Mouse (Mus musculus) forebrain, embryonic 14.5 days (tissue): ENCODE measurements around the gene Hypk. TPM values are rescaled to one million over a fixed set of nuclear protein-coding genes. Genes with fewer than 3 reads are reported as not detected.
A peak's percentile ranks its signal among the peaks of the same experiment; 100 is the strongest.
"Not testable (repeated sequence)": the region's sequence is repeated elsewhere in the genome, so short reads cannot be mapped to it uniquely, and the experiment has no call there.

Experiments
- ATAC-seq: fragments of 200-750 bp; cut with Nextera tagmentation; 2 replicates; pipeline ENCODE4 v1.8.0; 2017; ENCODE audit warnings: mild to moderate bottlenecking, moderate library complexity
- DNase-seq: peaks from one replicate; pipeline ENCODE4 v3.0.0-alpha.2; 2015; ENCODE audit warnings: low spot score
- H3K27ac ChIP-seq: fragments of 300-500 bp; sonication (generic); 2 replicates; pipeline ENCODE4 v1.5.1; 2014; ENCODE audit warnings: low read depth, mild to moderate bottlenecking, control low read depth, low read length, moderate library complexity
- H3K27me3 ChIP-seq: fragments of 300-500 bp; sonication (generic); replicated peaks from 2 replicates; pipeline ENCODE4 v1.6.1; 2014; ENCODE audit warnings: low read length, control low read depth, mixed read lengths; ENCODE audit not compliant: control insufficient read depth, insufficient read depth
- H3K36me3 ChIP-seq: fragments of 300-500 bp; sonication (generic); 2 replicates; pipeline ENCODE4 v1.6.1; 2014; ENCODE audit warnings: low read length, control low read depth; ENCODE audit not compliant: control insufficient read depth, insufficient read depth
- H3K4me1 ChIP-seq: fragments of 300-500 bp; sonication (generic); 2 replicates; pipeline ENCODE4 v1.6.1; 2014; ENCODE audit warnings: antibody characterized with exemption, low read length, control low read depth; ENCODE audit not compliant: control insufficient read depth, insufficient read depth
- H3K4me2 ChIP-seq: fragments of 300-500 bp; sonication (generic); 2 replicates; pipeline ENCODE4 v1.6.1; 2014; ENCODE audit warnings: mild to moderate bottlenecking, control low read depth, low read length
- H3K4me3 ChIP-seq: fragments of 300-500 bp; sonication (generic); 2 replicates; pipeline ENCODE4 v1.5.1; 2014; ENCODE audit warnings: low read depth, low read length, control low read depth
- H3K9ac ChIP-seq: fragments of 300-500 bp; sonication (generic); 2 replicates; pipeline ENCODE4 v1.6.1; 2014; ENCODE audit warnings: mild to moderate bottlenecking, low read length, control low read depth, moderate library complexity
- H3K9me3 ChIP-seq: fragments of 300-500 bp; sonication (generic); replicated peaks from 2 replicates; pipeline ENCODE4 v1.6.1; 2016; ENCODE audit warnings: low read length, control low read depth, mixed read lengths; ENCODE audit not compliant: control insufficient read depth
- WGBS: fragments of 180-500 bp; shearing (Covaris S2); extraction: QIAGEN DNeasy Blood & Tissue Kit; methylation state at CpG from one replicate; pipeline ENCODE4 v1.1.7; 2014; 5-methylcytosine and 5-hydroxymethylcytosine counted together
- polyA plus RNA-seq: library from polyadenylated mRNA; unstranded; fragments of >200 nt; fragmentation: Nextera tagmentation; extraction: Ambion mirVana; gene quantifications from 2 replicates; pipeline ENCODE4 v1.2.1, GENCODE M21; 2014

Hypk gene
- polyA plus RNA-seq, 1 experiment from 2014 or later = 95.1 TPM

DNA sequence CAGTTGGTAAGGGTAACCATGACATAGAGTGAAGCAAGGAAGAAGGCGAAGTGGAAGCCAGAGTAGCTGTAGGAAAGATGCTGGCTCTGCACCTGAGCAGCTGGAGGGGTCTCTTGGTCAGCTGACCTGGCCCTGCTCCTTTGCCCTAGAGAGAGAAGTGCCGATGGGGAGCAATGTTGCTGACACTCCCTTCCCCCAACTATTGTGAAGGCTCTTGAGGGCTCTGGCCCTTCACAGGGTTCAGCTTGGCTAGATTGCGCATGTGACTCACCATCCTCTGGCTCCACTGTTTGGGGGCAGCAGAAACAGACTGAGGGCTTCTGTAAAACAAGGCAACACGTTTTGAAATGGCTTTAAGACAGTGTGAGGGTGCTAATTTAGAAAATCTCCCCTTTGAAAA, 729 bp upstream of the Hypk start:
- WGBS = 77% methylated on average over 4 of the region's 4 CpGs
- H3K9me3 ChIP-seq = no peaks in the 10 kb centered on the region
- peaks cover 24% of the 10 kb centered on the region for H3K36me3 ChIP-seq
- no peak overlapping the region for H3K4me3 ChIP-seq
- no peak overlapping the region for H3K9ac ChIP-seq
- DNase-seq (no peak), ATAC-seq (no peak)
- no peak overlapping the region for H3K27ac ChIP-seq
- H3K27me3 ChIP-seq = no peaks in the 10 kb centered on the region
- peaks cover 10% of the 10 kb centered on the region for H3K4me1 ChIP-seq
- H3K4me2 ChIP-seq = no peak overlapping the region

DNA sequence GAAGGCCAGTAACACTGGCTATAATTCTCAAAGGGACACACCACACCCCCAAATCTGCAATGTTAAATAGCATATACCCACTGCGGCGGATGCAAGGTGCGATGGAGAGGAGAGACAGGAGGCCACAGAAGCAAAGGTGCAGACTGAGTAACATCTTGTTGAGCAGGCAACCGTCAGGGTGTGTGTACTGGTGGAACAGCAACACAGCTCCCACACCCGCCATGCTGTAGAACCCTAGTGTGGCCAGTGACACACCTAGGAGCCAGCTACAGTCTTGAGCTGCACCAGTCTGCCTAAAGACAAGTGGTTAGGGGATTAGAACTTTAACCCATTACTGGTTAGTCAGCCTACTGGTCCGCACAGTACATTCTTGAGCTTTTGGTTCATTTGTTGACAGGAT, 827 bp downstream of the Hypk start:
- Histone ChIP-seq H3K9ac (no peak overlapping the region), H3K36me3 (peaks cover 31% of the 10 kb centered on the region), H3K27ac (no peak overlapping the region), H3K9me3 (no peaks in the 10 kb centered on the region), H3K4me2 (no peak overlapping the region), H3K4me1 (peaks cover 13% of the 10 kb centered on the region), H3K27me3 (no peaks in the 10 kb centered on the region), H3K4me3 (no peak overlapping the region)
- WGBS = 89% methylated on average over 6 of the region's 6 CpGs
- no peak for ATAC-seq
- no peak for DNase-seq

DNA sequence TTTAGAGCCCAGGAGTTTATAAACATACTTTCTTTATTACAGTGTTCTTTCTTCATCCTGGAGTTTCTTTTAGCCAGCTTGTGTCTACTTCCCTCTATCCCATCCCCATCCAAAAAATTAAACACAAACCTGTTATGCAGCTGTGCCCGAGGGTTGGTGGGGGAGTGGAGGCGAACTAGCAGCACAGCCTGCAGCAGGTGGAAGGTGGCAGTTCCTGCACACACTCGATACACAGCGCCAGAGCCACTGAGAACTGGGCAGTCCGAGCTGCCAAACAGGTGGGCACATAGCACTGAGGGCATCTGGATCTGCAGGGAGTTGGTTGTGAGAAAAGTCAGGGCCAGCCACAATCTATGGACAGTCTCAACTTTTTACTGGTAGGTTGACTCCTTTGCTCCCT, 2.4 kb downstream of the Hypk start:
- 77% methylated on average over 5 of the region's 5 CpGs for WGBS
- H3K4me2 ChIP-seq = no peak overlapping the region
- H3K27me3 ChIP-seq = no peaks in the 10 kb centered on the region
- H3K4me1 ChIP-seq = peaks cover 9% of the 10 kb centered on the region
- H3K27ac ChIP-seq = no peak overlapping the region
- H3K36me3 ChIP-seq = peaks cover 44% of the 10 kb centered on the region
- no peak overlapping the region for H3K9ac ChIP-seq
- no peak overlapping the region for H3K4me3 ChIP-seq
- ATAC-seq (no peak), DNase-seq (no peak)
- no peaks in the 10 kb centered on the region for H3K9me3 ChIP-seq

DNA sequence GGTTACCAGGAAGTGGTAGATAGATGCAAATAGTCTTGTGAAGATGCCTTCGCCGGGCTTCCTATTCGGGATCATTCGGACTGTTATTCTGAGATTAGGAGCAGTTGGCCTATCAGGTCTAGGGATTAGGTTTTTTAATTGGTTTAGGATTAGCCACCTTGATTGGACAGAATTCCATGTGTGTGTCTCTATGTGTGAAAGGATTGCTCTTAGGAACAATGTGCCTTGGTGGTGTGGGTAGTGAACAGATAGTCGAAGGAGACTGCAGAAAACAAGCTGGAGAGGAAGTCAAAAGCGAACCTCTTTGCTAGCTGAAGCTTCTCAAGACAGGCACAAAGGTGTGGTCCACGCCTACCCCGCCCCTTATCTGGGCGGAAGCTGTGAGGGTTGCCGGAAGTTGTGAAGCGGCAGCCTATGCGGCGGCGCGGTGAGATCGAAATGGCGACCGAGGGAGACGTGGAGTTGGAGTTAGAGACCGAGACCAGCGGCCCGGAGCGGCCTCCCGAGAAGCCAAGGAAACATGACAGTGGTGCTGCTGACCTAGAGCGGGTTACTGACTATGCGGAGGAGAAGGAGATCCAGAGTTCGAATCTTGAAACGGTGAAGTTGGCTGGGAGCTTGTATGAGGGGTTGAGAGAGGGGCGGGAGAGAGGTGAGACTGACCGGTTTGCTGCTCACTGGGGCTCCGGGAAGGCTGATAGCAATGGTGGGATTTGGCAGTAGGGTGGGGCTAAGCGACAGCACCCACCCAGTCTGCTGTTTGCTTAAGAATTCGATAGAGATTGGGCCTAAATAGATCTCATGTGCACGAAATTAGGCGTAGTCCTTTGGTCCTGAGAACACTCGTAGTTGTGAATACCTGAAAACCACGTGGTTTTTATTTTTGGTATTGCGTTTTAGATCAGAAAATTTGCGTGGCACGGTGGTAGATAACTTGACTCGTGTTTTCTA, 3.9 kb downstream of the Hypk start, which contains the start of gene Serinc4:
TSS of gene Serinc4 (minus strand) at position 90 of the 951 bp plus-strand sequence.
- peaks cover 9% of the 10 kb centered on the region for H3K4me1 ChIP-seq
- WGBS = 3% methylated on average over 41 of the region's 41 CpGs
- peak; percentile 94 for ATAC-seq
- H3K4me3 ChIP-seq = peak within 1 kb of the TSS; percentile 70
- peak within 1 kb of the TSS; percentile 82 for H3K4me2 ChIP-seq
- H3K27me3 ChIP-seq = no peaks in the 10 kb centered on the region
- peak within 1 kb of the TSS; percentile 83 for H3K9ac ChIP-seq
- peak within 1 kb of the TSS; percentile 55 for H3K27ac ChIP-seq
- peaks cover 45% of the 10 kb centered on the region for H3K36me3 ChIP-seq
- no peaks in the 10 kb centered on the region for H3K9me3 ChIP-seq
- DNase-seq = peak; percentile 91

DNA sequence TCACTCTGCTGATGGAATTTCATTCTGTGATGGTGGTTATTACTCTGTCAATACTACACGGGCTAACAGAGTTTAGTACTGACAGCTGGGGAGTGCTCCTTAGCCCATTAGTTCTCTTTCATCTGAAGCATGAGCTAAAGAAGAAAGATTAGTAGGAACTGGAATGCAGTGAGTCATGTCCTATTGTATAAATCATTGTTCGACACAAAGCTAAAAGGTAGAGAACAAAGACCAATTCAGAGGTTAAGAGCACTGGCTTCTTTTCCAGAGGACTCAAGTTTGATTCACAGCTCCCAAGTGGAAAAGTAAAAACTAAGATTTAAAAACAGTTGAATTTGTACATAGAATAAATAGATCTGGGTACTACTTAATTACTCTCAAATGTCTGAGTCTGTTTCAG, 7.0 kb downstream of the Hypk start:
- 63% methylated on average over 2 of the region's 2 CpGs for WGBS
- no peak for DNase-seq

DNA sequence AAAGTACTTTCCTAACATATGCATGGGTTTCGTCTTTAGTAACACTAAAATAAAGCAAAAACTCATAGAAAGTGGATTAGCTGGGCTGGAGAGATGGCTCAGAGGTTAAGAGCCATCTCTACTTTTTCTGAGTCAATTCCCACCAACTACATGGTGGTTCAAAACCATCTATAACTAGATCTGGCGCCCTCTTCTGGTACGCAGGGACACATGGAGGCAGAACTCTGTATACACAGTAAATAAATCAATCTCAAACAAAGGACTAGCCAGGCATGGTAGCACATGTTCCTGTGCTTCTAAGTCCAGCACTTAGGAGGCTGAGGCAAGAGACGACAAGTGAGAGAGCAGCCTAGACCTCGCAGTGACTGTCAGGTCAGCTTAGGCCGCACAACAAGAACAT, 15.9 kb downstream of the Hypk start:
- DNase-seq = not testable (repeated sequence)

More for the DNA sequence above, 7.0 kb downstream of the Hypk start:
- H3K27me3 ChIP-seq = no peaks in the 10 kb centered on the region
- no peak overlapping the region for H3K9ac ChIP-seq
- no peak for ATAC-seq
- H3K27ac ChIP-seq = no peak overlapping the region
- no peaks in the 10 kb centered on the region for H3K9me3 ChIP-seq
- H3K4me3 ChIP-seq = no peak overlapping the region
- peaks cover 9% of the 10 kb centered on the region for H3K4me1 ChIP-seq
- H3K4me2 ChIP-seq = no peak overlapping the region
- H3K36me3 ChIP-seq = peaks cover 28% of the 10 kb centered on the region

DNA sequence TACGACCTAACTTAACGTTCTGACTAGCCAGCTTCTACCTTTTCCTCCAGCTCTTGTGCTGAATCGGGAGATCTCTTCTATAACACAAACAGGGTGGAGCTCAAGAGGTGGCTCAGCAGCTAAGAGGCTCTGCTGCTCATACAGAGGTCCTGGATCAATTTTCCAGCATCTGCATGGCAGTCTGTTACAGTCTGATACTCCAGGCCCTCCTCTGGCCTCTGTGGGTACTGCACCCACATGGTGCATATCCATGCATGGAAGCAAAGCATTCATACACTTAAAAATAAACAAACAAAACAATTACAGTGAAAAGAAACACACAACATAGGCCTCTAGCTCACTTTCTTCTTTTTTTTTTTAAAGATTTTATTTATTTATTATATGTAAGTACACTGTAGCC, 19.7 kb downstream of the Hypk start:
- not testable (repeated sequence) for H3K9me3 ChIP-seq, DNase-seq, H3K4me3 ChIP-seq, ATAC-seq, H3K4me2 ChIP-seq, H3K27ac ChIP-seq, H3K9ac ChIP-seq, H3K36me3 ChIP-seq, H3K27me3 ChIP-seq, H3K4me1 ChIP-seq
- 94% methylated on average over 3 of the region's 3 CpGs for WGBS

More for the DNA sequence above, 15.9 kb downstream of the Hypk start:
- not testable (repeated sequence) for H3K4me2 ChIP-seq, ATAC-seq, H3K36me3 ChIP-seq, H3K9me3 ChIP-seq, H3K27me3 ChIP-seq, H3K27ac ChIP-seq, H3K9ac ChIP-seq, H3K4me1 ChIP-seq, H3K4me3 ChIP-seq
- WGBS = no CpG with 5 or more reads among the region's 6 CpGs

DNA sequence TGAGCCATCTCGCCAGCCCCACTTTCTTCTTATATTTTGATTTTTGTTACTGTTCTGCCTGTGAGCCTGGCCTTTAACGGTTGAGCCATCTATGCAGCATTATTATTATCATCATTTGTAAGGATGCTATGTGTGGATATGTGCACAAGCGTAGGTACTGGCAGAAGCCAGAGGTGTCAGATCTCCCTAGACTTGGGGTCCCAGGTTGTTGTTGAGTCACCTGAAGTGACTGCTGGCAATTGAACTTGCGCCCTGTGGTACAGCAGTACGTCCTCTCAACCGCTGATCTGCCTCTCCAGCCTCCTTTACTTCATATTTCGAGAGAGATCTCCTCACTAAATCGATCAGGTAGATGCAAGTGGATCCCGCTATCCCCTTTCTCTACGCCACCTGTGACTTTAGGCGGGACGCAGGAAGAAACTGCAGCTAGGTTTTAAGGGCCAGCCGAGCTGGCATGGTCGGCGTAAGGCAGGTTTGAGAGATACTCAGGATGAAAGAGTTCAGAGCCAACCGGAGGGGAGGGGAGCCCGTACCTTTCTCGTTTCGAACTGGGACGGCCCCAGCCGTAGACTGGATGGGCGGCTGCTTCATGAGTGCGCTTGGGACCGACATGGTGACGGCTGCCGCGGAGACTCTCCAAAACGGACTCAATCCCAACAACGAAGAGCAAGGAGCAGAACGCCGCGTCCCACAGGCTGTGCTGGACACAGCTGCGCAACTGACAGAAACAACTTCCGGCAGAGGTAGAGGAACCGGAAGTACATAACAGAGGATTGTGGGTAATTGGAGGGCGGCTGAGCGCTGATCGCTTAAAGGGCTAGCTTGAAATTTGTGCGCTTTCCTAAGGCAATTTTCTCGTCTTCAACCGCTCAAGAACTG, 20.4 kb downstream of the Hypk start, which contains the start of gene Mfap1b:
TSS of gene Mfap1b (minus strand) at position 767 of the 879 bp plus-strand sequence.
- DNase-seq (peak; percentile 97), ATAC-seq (peak; percentile 99)
- not testable (repeated sequence) for H3K4me1 ChIP-seq

More for the DNA sequence above, 20.4 kb downstream of the Hypk start, which contains the start of gene Mfap1b:
- not testable (repeated sequence) for H3K27me3 ChIP-seq, H3K36me3 ChIP-seq, H3K9me3 ChIP-seq
- 5% methylated on average over 38 of the region's 41 CpGs for WGBS
- Histone ChIP-seq H3K4me2 (peak within 1 kb of the TSS; percentile 54), H3K4me3 (peak within 1 kb of the TSS; percentile 53), H3K9ac (peak within 1 kb of the TSS; percentile 64), H3K27ac (peak within 1 kb of the TSS; percentile 58; the same call in 1 of the 2 replicates)
